Mouse (Mus musculus) neural tube, embryonic 15.5 days (tissue): ENCODE data around the gene Aig1. TPM values are rescaled to one million over a fixed set of nuclear protein-coding genes. Genes with fewer than 3 reads are reported as not detected.

Source experiments
- ATAC-seq: fragments of 200-750 bp; cut with Nextera tagmentation; 2 replicates; pipeline ENCODE4 v1.8.0; 2017; ENCODE audit warnings: mild to moderate bottlenecking, moderate TSS enrichment, moderate library complexity; ENCODE audit not compliant: low FRiP score
- H3K27ac ChIP-seq: fragments of 300-500 bp; sonication (generic); replicated peaks from 2 replicates; pipeline ENCODE4 v1.5.1; 2015; ENCODE audit warnings: mild to moderate bottlenecking, inconsistent platforms
- H3K27me3 ChIP-seq: fragments of 300-500 bp; sonication (generic); replicated peaks from 2 replicates; pipeline ENCODE4 v1.6.1; 2015; ENCODE audit warnings: inconsistent platforms
- H3K36me3 ChIP-seq: fragments of 300-500 bp; sonication (generic); 2 replicates; pipeline ENCODE4 v1.6.1; 2015; ENCODE audit warnings: inconsistent platforms
- H3K4me1 ChIP-seq: fragments of 300-500 bp; sonication (generic); 2 replicates; pipeline ENCODE4 v1.6.1; 2015; ENCODE audit warnings: inconsistent platforms
- H3K4me2 ChIP-seq: fragments of 300-500 bp; sonication (generic); 2 replicates; pipeline ENCODE4 v1.6.1; 2015; ENCODE audit warnings: inconsistent platforms, mild to moderate bottlenecking, moderate library complexity
- H3K4me3 ChIP-seq: fragments of 300-500 bp; sonication (generic); replicated peaks from 2 replicates; pipeline ENCODE4 v1.5.1; 2015; ENCODE audit warnings: mild to moderate bottlenecking, inconsistent platforms
- H3K9ac ChIP-seq: fragments of 300-500 bp; sonication (generic); replicated peaks from 2 replicates; pipeline ENCODE4 v1.6.1; 2015; ENCODE audit warnings: mild to moderate bottlenecking, inconsistent platforms
- H3K9me3 ChIP-seq: fragments of 300-500 bp; sonication (generic); replicated peaks from 2 replicates; pipeline ENCODE4 v1.6.1; 2016; ENCODE audit warnings: inconsistent platforms
- WGBS: fragments of 180-500 bp; shearing (Covaris S2); methylation state at CpG from one replicate; pipeline ENCODE4 v1.1.7; 2015; ENCODE audit warnings: mixed read lengths; 5-methylcytosine and 5-hydroxymethylcytosine counted together
- polyA plus RNA-seq: library from polyadenylated mRNA; unstranded; fragments of >200 nt; fragmentation: Nextera tagmentation; extraction: Ambion mirVana; gene quantifications from 2 replicates; pipeline ENCODE4 v1.2.1, GENCODE M21; 2015

Gene Aig1
- polyA plus RNA-seq, 1 experiment from 2014 or later, result 112 TPM

DNA sequence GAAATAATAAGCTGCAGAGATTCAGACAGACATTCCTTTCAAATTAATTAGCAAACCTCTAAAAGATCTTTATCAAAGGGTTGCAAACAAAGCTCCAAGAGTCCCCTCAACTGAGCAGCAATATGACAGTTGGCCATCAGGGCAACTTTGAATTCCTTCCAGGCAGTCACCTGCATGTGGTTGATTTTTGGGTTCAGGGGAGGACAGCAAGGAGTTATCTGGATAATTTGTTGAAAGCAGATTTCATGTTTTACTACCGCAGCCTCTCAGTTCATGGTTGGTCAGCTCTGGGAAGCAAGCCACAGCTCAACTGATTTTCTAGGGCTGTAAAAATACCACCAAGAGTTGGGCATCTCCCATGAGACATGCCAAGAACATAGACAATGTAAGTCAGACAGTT lies 98.1 kb downstream of the Aig1 start:
- Histone ChIP-seq H3K9me3 (no peaks in the 10 kb centered on the region), H3K9ac (no peak overlapping the region), H3K36me3 (no peaks in the 10 kb centered on the region), H3K4me3 (no peak overlapping the region), H3K4me1 (no peaks in the 10 kb centered on the region), H3K27me3 (no peaks in the 10 kb centered on the region), H3K27ac (no peak overlapping the region), H3K4me2 (no peak overlapping the region)
- ATAC-seq, result no peak
- 89% methylated on average over 1 of the region's 1 CpGs for WGBS

DNA sequence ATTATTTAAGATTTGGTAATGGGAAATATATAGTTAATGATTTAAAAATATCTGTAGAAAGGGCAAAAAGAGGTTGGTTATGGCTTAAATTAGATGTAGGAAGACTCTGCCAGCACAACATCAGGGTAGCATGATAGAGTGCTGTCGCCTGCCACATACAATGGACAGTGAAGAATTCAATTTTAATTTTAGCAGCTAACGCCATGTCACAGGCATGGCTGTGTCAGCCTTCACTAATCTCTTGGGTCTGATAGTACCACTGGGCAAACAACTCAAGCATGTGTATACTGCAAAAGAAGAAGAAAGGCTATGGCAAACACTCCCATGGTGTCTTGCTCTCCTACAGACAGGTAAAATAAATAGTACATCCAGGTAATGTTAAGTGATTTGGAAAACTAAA lies 99.0 kb downstream of the Aig1 start:
- 89% methylated on average over 2 of the region's 2 CpGs for WGBS
- no peak overlapping the region for H3K9ac ChIP-seq
- H3K9me3 ChIP-seq, result no peaks in the 10 kb centered on the region
- no peaks in the 10 kb centered on the region for H3K27me3 ChIP-seq
- no peak overlapping the region for H3K4me3 ChIP-seq
- no peaks in the 10 kb centered on the region for H3K4me1 ChIP-seq
- no peak for ATAC-seq
- H3K36me3 ChIP-seq, result no peaks in the 10 kb centered on the region
- H3K4me2 ChIP-seq, result no peak overlapping the region
- H3K27ac ChIP-seq, result no peak overlapping the region

DNA sequence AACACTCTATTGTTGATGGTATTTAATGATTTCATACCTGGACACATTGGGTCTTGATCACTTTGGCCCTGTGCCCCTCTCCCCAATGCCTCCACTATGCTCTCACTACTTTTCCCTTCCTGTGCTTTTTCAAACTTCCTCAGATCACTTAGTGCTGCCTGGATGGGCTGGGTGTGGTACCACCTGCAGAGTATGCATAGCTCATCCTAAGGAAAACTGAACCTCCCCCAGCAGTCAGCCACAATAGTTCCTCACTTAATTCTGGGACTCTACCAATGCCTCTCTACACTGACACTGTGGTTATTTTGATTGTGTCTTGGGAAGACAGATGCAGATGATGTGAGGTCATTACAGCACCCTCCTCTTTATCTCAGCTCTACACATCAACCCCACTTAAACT lies 99.9 kb downstream of the Aig1 start:
- no peaks in the 10 kb centered on the region for H3K4me1 ChIP-seq
- H3K27me3 ChIP-seq, result no peaks in the 10 kb centered on the region
- no peak overlapping the region for H3K4me2 ChIP-seq
- no peaks in the 10 kb centered on the region for H3K36me3 ChIP-seq
- no peak overlapping the region for H3K27ac ChIP-seq
- ATAC-seq, result no peak
- H3K4me3 ChIP-seq, result no peak overlapping the region
- H3K9ac ChIP-seq, result no peak overlapping the region
- no peaks in the 10 kb centered on the region for H3K9me3 ChIP-seq

GRCm38 (mm10) chr10:13767076-13767475 lies 101.7 kb downstream of the Aig1 start:
- no peak for ATAC-seq
- Histone ChIP-seq H3K9me3 (no peaks in the 10 kb centered on the region), H3K4me2 (no peak overlapping the region), H3K27ac (no peak overlapping the region), H3K4me3 (no peak overlapping the region), H3K36me3 (no peaks in the 10 kb centered on the region), H3K27me3 (no peaks in the 10 kb centered on the region), H3K4me1 (no peaks in the 10 kb centered on the region), H3K9ac (no peak overlapping the region)
- 48% methylated on average over 6 of the region's 6 CpGs for WGBS

DNA sequence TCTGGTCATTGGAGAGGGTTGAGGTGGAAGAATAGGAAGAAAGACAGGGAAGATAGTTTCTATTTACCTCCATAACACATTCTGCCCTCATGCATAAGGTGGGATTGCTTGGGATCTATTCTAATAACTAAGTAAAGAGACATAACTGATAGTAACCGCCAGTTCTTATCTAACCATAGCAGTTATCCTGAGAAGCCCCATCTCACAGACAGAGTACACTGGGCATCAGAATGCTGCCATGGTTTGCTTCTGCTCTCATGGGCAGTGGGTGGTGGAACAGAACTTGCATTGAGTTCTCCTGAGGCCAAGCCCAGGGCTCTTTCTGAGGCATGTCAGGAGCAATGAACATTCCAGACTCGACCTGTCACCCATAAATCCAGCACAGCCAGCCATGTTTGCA lies 105.6 kb downstream of the Aig1 start:
- H3K4me3 ChIP-seq, result no peak overlapping the region
- H3K9ac ChIP-seq, result no peak overlapping the region
- no peaks in the 10 kb centered on the region for H3K36me3 ChIP-seq
- no peak overlapping the region for H3K4me2 ChIP-seq
- H3K27ac ChIP-seq, result no peak overlapping the region
- H3K27me3 ChIP-seq, result no peaks in the 10 kb centered on the region
- WGBS, result 70% methylated on average over 2 of the region's 2 CpGs
- ATAC-seq, result no peak
- no peaks in the 10 kb centered on the region for H3K4me1 ChIP-seq
- no peaks in the 10 kb centered on the region for H3K9me3 ChIP-seq

- H3K9ac ChIP-seq, result no peak overlapping the region
- no peak overlapping the region for H3K4me3 ChIP-seq
- H3K36me3 ChIP-seq, result no peaks in the 10 kb centered on the region
- no peak overlapping the region for H3K4me2 ChIP-seq
- no peak overlapping the region for H3K27ac ChIP-seq
- WGBS, result 91% methylated on average over 1 of the region's 1 CpGs
- H3K9me3 ChIP-seq, result no peaks in the 10 kb centered on the region
- no peaks in the 10 kb centered on the region for H3K27me3 ChIP-seq
- no peaks in the 10 kb centered on the region for H3K4me1 ChIP-seq
- ATAC-seq, result no peak
Measured at GRCm38 (mm10) chr10:13754712-13755111, 114.1 kb downstream of the Aig1 start.

- Histone ChIP-seq H3K27me3 (no peaks in the 10 kb centered on the region), H3K4me2 (no peak overlapping the region), H3K4me1 (no peaks in the 10 kb centered on the region), H3K36me3 (no peaks in the 10 kb centered on the region), H3K4me3 (no peak overlapping the region), H3K9me3 (no peaks in the 10 kb centered on the region), H3K27ac (peak overlapping the region; percentile 25), H3K9ac (no peak overlapping the region)
- WGBS, result 35% methylated on average over 5 of the region's 5 CpGs
- no peak for ATAC-seq
Measured at GRCm38 (mm10) chr10:13753777-13754176, 115.0 kb downstream of the Aig1 start.

- no peak overlapping the region for H3K27ac ChIP-seq
- H3K9me3 ChIP-seq, result no peaks in the 10 kb centered on the region
- no peak for ATAC-seq
- no peak overlapping the region for H3K4me3 ChIP-seq
- no peaks in the 10 kb centered on the region for H3K4me1 ChIP-seq
- no peak overlapping the region for H3K9ac ChIP-seq
- H3K36me3 ChIP-seq, result no peaks in the 10 kb centered on the region
- H3K4me2 ChIP-seq, result no peak overlapping the region
- H3K27me3 ChIP-seq, result no peaks in the 10 kb centered on the region
- WGBS, result 95% methylated on average over 18 of the region's 18 CpGs
Measured at GRCm38 (mm10) chr10:13739494-13740140, 129.2 kb downstream of the Aig1 start.

GRCm38 (mm10) chr10:13730039-13730748 lies 138.6 kb downstream of the Aig1 start:
- Histone ChIP-seq H3K4me3 (no peak overlapping the region), H3K36me3 (no peaks in the 10 kb centered on the region), H3K27me3 (no peaks in the 10 kb centered on the region), H3K9me3 (no peaks in the 10 kb centered on the region), H3K27ac (no peak overlapping the region), H3K9ac (no peak overlapping the region), H3K4me1 (no peaks in the 10 kb centered on the region), H3K4me2 (no peak overlapping the region)
- WGBS, result 63% methylated on average over 4 of the region's 4 CpGs
- ATAC-seq, result peak; percentile 74

DNA sequence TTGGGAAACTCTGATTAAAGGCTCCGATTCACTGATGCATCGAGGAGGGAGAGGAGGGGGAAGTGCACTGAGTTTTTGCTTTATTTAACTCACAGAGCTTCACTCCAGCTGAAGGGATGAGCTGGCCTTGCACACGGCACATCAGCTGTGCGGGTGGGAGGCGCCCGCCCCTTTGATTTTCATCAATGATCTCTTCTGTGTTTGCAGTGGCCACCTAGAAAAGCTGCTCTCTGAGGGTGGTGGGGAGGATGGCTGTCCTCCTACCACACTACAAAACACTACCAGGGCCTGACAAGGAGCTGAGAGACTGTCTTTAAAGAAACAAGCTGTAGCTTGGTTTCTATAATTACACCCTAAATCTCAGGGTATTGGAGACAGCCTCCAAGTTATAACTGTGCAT lies 141.1 kb downstream of the Aig1 start:
- Histone ChIP-seq H3K9ac (no peak overlapping the region), H3K27ac (no peak overlapping the region), H3K4me2 (no peak overlapping the region), H3K4me1 (no peaks in the 10 kb centered on the region), H3K9me3 (no peaks in the 10 kb centered on the region), H3K27me3 (no peaks in the 10 kb centered on the region), H3K4me3 (no peak overlapping the region), H3K36me3 (no peaks in the 10 kb centered on the region)
- no peak for ATAC-seq
- WGBS, result 68% methylated on average over 6 of the region's 6 CpGs

- H3K27ac ChIP-seq, result no peak overlapping the region
- no peak overlapping the region for H3K4me2 ChIP-seq
- WGBS, result 89% methylated on average over 2 of the region's 2 CpGs
- no peak for ATAC-seq
- H3K36me3 ChIP-seq, result no peaks in the 10 kb centered on the region
- no peaks in the 10 kb centered on the region for H3K9me3 ChIP-seq
- H3K9ac ChIP-seq, result no peak overlapping the region
- H3K27me3 ChIP-seq, result no peaks in the 10 kb centered on the region
- no peak overlapping the region for H3K4me3 ChIP-seq
- H3K4me1 ChIP-seq, result no peaks in the 10 kb centered on the region
Measured at GRCm38 (mm10) chr10:13726206-13726605, 142.6 kb downstream of the Aig1 start.

DNA sequence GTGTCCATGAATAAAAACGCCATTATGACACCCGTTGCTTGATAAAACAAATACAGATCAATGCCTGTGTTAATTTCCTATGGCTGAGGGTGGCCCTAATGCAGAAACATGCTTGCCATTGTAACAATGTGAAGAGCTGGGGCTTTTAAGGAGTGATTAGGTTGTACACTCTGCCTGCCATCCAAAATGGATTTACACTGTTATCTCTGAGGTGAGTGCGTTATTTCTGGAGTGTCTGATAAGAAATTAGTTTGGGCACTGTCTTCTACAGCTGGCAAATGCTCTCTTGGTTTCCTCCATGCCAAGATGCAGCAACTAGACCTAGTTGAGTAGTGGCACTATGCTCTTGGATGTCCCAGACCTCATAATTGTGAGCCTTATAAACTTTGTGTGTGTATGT lies 143.5 kb downstream of the Aig1 start:
- Histone ChIP-seq H3K9me3 (no peaks in the 10 kb centered on the region), H3K4me2 (no peak overlapping the region), H3K36me3 (no peaks in the 10 kb centered on the region), H3K4me3 (no peak overlapping the region), H3K9ac (no peak overlapping the region), H3K27ac (no peak overlapping the region), H3K27me3 (no peaks in the 10 kb centered on the region), H3K4me1 (no peaks in the 10 kb centered on the region)
- 92% methylated on average over 3 of the region's 3 CpGs for WGBS
- ATAC-seq, result no peak
